Mouse (Mus musculus) liver, postnatal 0 days (tissue): ENCODE results near the gene Atp2a1.

Experiments
- CTCF ChIP-seq: sonication (generic); IDR thresholded peaks from 2 replicates; pipeline ENCODE4 v1.5.1; 2016; ENCODE audit warnings: antibody characterized with exemption, low read depth
- EP300 ChIP-seq: IDR thresholded peaks from 2 replicates; pipeline ENCODE4 v1.6.1; 2016; ENCODE audit warnings: antibody characterized with exemption, low read depth, mild to moderate bottlenecking

- TF ChIP-seq CTCF (peak; percentile 52), EP300 (peak; percentile 62)
These were observed 12.2 kb upstream of the Atp2a1 start, which contains the start of gene Sh2b1 for GRCm38 (mm10) chr7:126474993-126475581.
